Comparison of ENCODE assay signal across 28 mouse cellular contexts in the genomic region with DNA sequence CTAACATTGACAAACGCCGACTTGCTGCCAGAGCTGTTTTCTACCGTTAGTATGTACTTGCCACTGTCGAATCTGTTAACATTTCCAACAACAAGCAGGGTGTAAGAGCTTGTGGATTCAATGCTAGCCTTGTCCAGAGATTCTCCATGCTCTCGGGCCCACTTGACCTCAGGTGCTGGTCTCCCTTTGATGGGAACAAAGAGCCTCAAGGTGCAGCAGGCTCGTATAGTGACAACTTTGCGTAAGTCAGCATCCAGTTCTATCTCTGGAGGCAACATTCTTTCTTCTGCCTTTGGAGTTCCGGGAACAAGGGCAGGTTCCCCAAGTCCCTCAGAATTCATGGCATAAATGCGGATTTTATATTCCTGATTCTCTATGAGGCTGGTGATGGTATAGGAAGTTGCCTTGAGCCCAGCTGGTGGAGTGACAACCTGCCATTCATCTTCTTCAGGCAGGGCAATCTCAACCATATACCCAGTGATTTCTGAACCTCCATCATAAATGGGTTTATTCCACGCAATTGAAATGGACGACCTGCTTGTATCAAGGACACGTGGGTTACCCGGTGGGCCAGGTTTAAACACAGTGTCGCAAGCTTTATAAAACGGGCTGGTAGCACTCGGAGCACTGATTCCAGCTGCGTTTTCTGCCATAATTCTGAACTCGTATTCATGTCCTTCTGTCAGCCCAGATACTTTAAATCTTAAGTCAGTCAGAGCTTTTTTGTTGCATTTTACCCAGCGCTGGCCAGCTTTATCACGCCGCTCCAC.
"Had no signal": no experiment of that assay in that cellular context is flagged by ENCODE, and none has a peak within 500 bp of the region (broad histone marks: within the 10 kb centered on the region; RNA-seq: fewer than 3 reads in every experiment).

No protein-coding gene starts in this region.

- H3K4me3 ChIP-seq: limb, embryonic 10.5 days; limb, embryonic 12.5 days; limb, embryonic 13.5 days; limb, embryonic 15.5 days; liver, embryonic 12.5 days; liver, embryonic 13.5 days; liver, embryonic 15.5 days; lung, embryonic 15.5 days; megakaryocyte, embryonic 14.5 days; midbrain, embryonic 10.5 days; midbrain, embryonic 12.5 days; midbrain, embryonic 13.5 days; midbrain, embryonic 15.5 days; myocyte; neural tube, embryonic 12.5 days had no signal

- DNase-seq: left cerebral cortex, postnatal 4 days; liver; liver, embryonic 13.5 days; liver, postnatal 0 days; lung, adult 18-20 months; lung, adult 2 months; lung, embryonic 14.5 days; lung, postnatal 10 days; lung, postnatal 14 days; lung, postnatal 36 days; lung, postnatal 4 days; midbrain, embryonic 14.5 days had no signal

- H3K27ac ChIP-seq: limb, embryonic 10.5 days; limb, embryonic 12.5 days; limb, embryonic 13.5 days; limb, embryonic 15.5 days; liver, embryonic 12.5 days; liver, embryonic 13.5 days; liver, embryonic 14.5 days; liver, embryonic 15.5 days; lung, embryonic 15.5 days; macrophage; midbrain, embryonic 10.5 days; midbrain, embryonic 12.5 days; midbrain, embryonic 13.5 days; midbrain, embryonic 15.5 days; neural tube, embryonic 12.5 days had no signal
